Comparison of ENCODE assay signal across 12 mouse cellular contexts in genomic region chr4:149365702-149366370, GRCm38 (mm10). TPM values are rescaled to one million over a fixed set of nuclear protein-coding genes. Genes with fewer than 3 reads are reported as not detected.
DNase-seq lines count a peak whose midpoint lies in the region; ATAC-seq and TF ChIP-seq lines count a peak whose summit lies in the region.
"Had no signal": no experiment of that assay in that cellular context is flagged by ENCODE, and none has a peak within 500 bp of the region (broad histone marks: within the 10 kb centered on the region; RNA-seq: fewer than 3 reads in every experiment).

No protein-coding gene starts in this region.

- DNase-seq in left cerebral cortex, adult 11 months (ENCODE audit: low spot score), result peak; percentile 43
- no peak for DNase-seq in left cerebral cortex, postnatal 36 days (ENCODE audit: low spot score in 2 of 2)
- DNase-seq in heart, adult 2 months, result peak; percentile 43 to 45
- peak; percentile 21 to 29 for DNase-seq in kidney, adult 8-10 months
- peak; percentile 38 to 52 for DNase-seq in right cerebral cortex, adult 2 months (ENCODE audit: low spot score in 2 of 2)
- DNase-seq in thymus, postnatal 4 days, result no peak
- DNase-seq in midbrain, embryonic 11.5 days (ENCODE audit: low spot score, missing footprints), result no peak
- DNase-seq: layer of hippocampus, adult 9-11 months; lung, postnatal 10 days had no signal

- H3K79me2 ChIP-seq in heart, adult 2 months (replicated peaks; ENCODE audit: control insufficient read depth, insufficient read depth, low read length), result no peaks in the 10 kb centered on the region

- H3K9me3 ChIP-seq in midbrain, embryonic 11.5 days (ENCODE audit: control insufficient read depth, low read length), result no peaks in the 10 kb centered on the region
- H3K9me3 ChIP-seq: neural tube, embryonic 12.5 days; stomach, embryonic 15.5 days had no signal

- TF ChIP-seq EP300 in heart, adult 2 months (IDR thresholded peaks at IDR 0.05; ENCODE audit: insufficient read depth, low read depth, low read length), result no peak

- H3K4me1 ChIP-seq in heart, adult 2 months (ENCODE audit: control insufficient read depth, insufficient read depth, low read length), result peaks cover 2% of the 10 kb centered on the region; the same call in 1 of the 2 replicates
- H3K4me1 ChIP-seq in midbrain, embryonic 11.5 days (ENCODE audit: control insufficient read depth, insufficient read depth, low read length), result no peaks in the 10 kb centered on the region
- H3K4me1 ChIP-seq: neural tube, embryonic 12.5 days; stomach, embryonic 15.5 days had no signal

- no peak for ATAC-seq in midbrain, embryonic 11.5 days (ENCODE audit: low FRiP score)

- 63% methylated on average over 12 of the region's 12 CpGs for WGBS in heart, adult 2 months
- 88% methylated on average over 12 of the region's 12 CpGs for WGBS in midbrain, embryonic 11.5 days

- intact Hi-C loops in left cerebral cortex, postnatal 36 days (cut with DNase I), result no loop called here
- intact Hi-C loops in heart, adult 2 months (cut with DNase I), result no loop called here

- H3K4me2 ChIP-seq in midbrain, embryonic 11.5 days, result no peak overlapping the region
- H3K4me2 ChIP-seq: neural tube, embryonic 12.5 days; stomach, embryonic 15.5 days had no signal

- no peaks in the 10 kb centered on the region for H3K36me3 ChIP-seq in heart, adult 2 months (ENCODE audit: control insufficient read depth, insufficient read depth, low read length)
- H3K36me3 ChIP-seq in midbrain, embryonic 11.5 days (ENCODE audit: control insufficient read depth, insufficient read depth, low read length), result peaks cover 19% of the 10 kb centered on the region

- no peak for TF ChIP-seq POLR2A in heart, adult 2 months (IDR thresholded peaks at IDR 0.05; ENCODE audit: insufficient read depth, low read depth, low read length)

- H3K9ac ChIP-seq in heart, adult 2 months (ENCODE audit: low read depth, low read length), result no peak overlapping the region
- no peak overlapping the region for H3K9ac ChIP-seq in midbrain, embryonic 11.5 days (ENCODE audit: low read length)
- H3K9ac ChIP-seq: neural tube, embryonic 12.5 days; stomach, embryonic 15.5 days had no signal

- H3K27me3 ChIP-seq in heart, adult 2 months (ENCODE audit: control insufficient read depth, insufficient read depth, low read length), result no peaks in the 10 kb centered on the region
- no peaks in the 10 kb centered on the region for H3K27me3 ChIP-seq in midbrain, embryonic 11.5 days (ENCODE audit: control insufficient read depth, insufficient read depth, low read length)
- H3K27me3 ChIP-seq: neural tube, embryonic 12.5 days; stomach, embryonic 15.5 days had no signal

- no peak for TF ChIP-seq CTCF in heart, adult 2 months (IDR thresholded peaks at IDR 0.05)

- no peak overlapping the region for H3K4me3 ChIP-seq in heart, adult 2 months
- H3K4me3 ChIP-seq in midbrain, embryonic 11.5 days (ENCODE audit: low read depth, low read length), result no peak overlapping the region
- H3K4me3 ChIP-seq: embryonic facial prominence, embryonic 10.5 days; neural tube, embryonic 12.5 days; stomach, embryonic 15.5 days had no signal

- peak overlapping the region; percentile 76 for H3K27ac ChIP-seq in heart, adult 2 months
- H3K27ac ChIP-seq in midbrain, embryonic 11.5 days (ENCODE audit: low read depth, low read length), result no peak overlapping the region
- H3K27ac ChIP-seq: embryonic facial prominence, embryonic 10.5 days; neural tube, embryonic 12.5 days; stomach, embryonic 15.5 days had no signal

RNA-seq across cellular contexts. Expression of gene Kif1b, which starts 58.3 kb away (rescaled TPM):
- 100 to 1,000 TPM; 448 to 452 TPM for total RNA-seq in left cerebral cortex, postnatal 36 days (2021)
- total RNA-seq in heart, adult 2 months (2021), result 100 to 1,000 TPM; 154 to 186 TPM
- 41.6 and 79.2 TPM in 2 replicates for polyA plus RNA-seq in heart, adult 2 months (2012; rRNA removed)
- polyA plus RNA-seq in midbrain, embryonic 11.5 days (2014; fragmentation: Nextera tagmentation; extraction: Ambion mirVana), result 94.6 and 95.0 TPM in 2 replicates

Comparison
In these comparisons a context has a peak if more than half of its experiments do, and no peak if none do; other contexts are left out.
1. DNase-seq: peak in left cerebral cortex, adult 11 months (single experiment), heart, adult 2 months (2 of 2), kidney, adult 8-10 months (2 of 2) and right cerebral cortex, adult 2 months (2 of 2); none in left cerebral cortex, postnatal 36 days (0 of 2), thymus, postnatal 4 days (single experiment) and midbrain, embryonic 11.5 days (single experiment).